Mouse (Mus musculus) kidney, embryonic 15.5 days (tissue): ENCODE measurements around the gene Myo9b. TPM values are rescaled to one million over a fixed set of nuclear protein-coding genes. Genes with fewer than 3 reads are reported as not detected.

Source experiments
- ATAC-seq: fragments of 200-750 bp; cut with Nextera tagmentation; replicated peaks from 2 replicates; pipeline ENCODE4 v1.8.0; 2017; ENCODE audit warnings: moderate TSS enrichment; ENCODE audit not compliant: low FRiP score
- H3K27ac ChIP-seq: fragments of 300-500 bp; sonication (generic); 2 replicates; pipeline ENCODE4 v1.5.1; 2015; ENCODE audit warnings: mild to moderate bottlenecking, inconsistent platforms
- H3K27me3 ChIP-seq: fragments of 300-500 bp; sonication (generic); 2 replicates; pipeline ENCODE4 v1.6.1; 2015; ENCODE audit warnings: inconsistent platforms
- H3K36me3 ChIP-seq: fragments of 300-500 bp; sonication (generic); 2 replicates; pipeline ENCODE4 v1.6.1; 2015; ENCODE audit warnings: inconsistent platforms
- H3K4me1 ChIP-seq: fragments of 300-500 bp; sonication (generic); 2 replicates; pipeline ENCODE4 v1.6.1; 2015; ENCODE audit warnings: inconsistent platforms
- H3K4me2 ChIP-seq: fragments of 300-500 bp; sonication (generic); 2 replicates; pipeline ENCODE4 v1.6.1; 2015; ENCODE audit warnings: moderate library complexity, mild to moderate bottlenecking, inconsistent platforms
- H3K4me3 ChIP-seq: fragments of 300-500 bp; sonication (generic); replicated peaks from 2 replicates; pipeline ENCODE4 v1.5.1; 2015; ENCODE audit warnings: mild to moderate bottlenecking, inconsistent platforms
- H3K9ac ChIP-seq: fragments of 300-500 bp; sonication (generic); 2 replicates; pipeline ENCODE4 v1.6.1; 2015; ENCODE audit warnings: mild to moderate bottlenecking, inconsistent platforms
- H3K9me3 ChIP-seq: fragments of 300-500 bp; sonication (generic); replicated peaks from 2 replicates; pipeline ENCODE4 v1.6.1; 2016; ENCODE audit warnings: inconsistent platforms
- WGBS: fragments of 180-500 bp; shearing (Covaris S2); methylation state at CpG from one replicate; pipeline ENCODE4 v1.1.7; 2015; ENCODE audit warnings: mixed read lengths; 5-methylcytosine and 5-hydroxymethylcytosine counted together
- polyA plus RNA-seq: library from polyadenylated mRNA; unstranded; fragments of >200 nt; fragmentation: Nextera tagmentation; extraction: Ambion mirVana; gene quantifications from 2 replicates; pipeline ENCODE4 v1.2.1, GENCODE M21; 2015

Gene Myo9b
- polyA plus RNA-seq, 1 experiment from 2014 or later: 23.6 TPM

GRCm38 (mm10) chr8:71408231-71408630 is 135.7 kb downstream of the Myo9b start:
- no peak overlapping the region for H3K9ac ChIP-seq
- 94% methylated on average over 4 of the region's 4 CpGs for WGBS
- peaks cover 40% of the 10 kb centered on the region for H3K4me1 ChIP-seq
- ATAC-seq: no peak
- no peak overlapping the region for H3K27ac ChIP-seq
- H3K9me3 ChIP-seq: no peaks in the 10 kb centered on the region
- no peaks in the 10 kb centered on the region for H3K27me3 ChIP-seq
- H3K4me2 ChIP-seq: no peak overlapping the region
- H3K4me3 ChIP-seq: no peak overlapping the region
- H3K36me3 ChIP-seq: peaks cover 34% of the 10 kb centered on the region

Other genes with a start within 250 kb of the Myo9b start
- 50.7 and 55.1 TPM in 2 replicates for gene Haus8, start 220 bp downstream of the Myo9b start, polyA plus RNA-seq
- gene Use1, start 94.1 kb downstream of the Myo9b start, polyA plus RNA-seq: 103 and 105 TPM in 2 replicates
- gene Ocel1, start 98.6 kb downstream of the Myo9b start, polyA plus RNA-seq: 6.6 and 7.1 TPM in 2 replicates
- gene Nr2f6, start 109.2 kb downstream of the Myo9b start, polyA plus RNA-seq: 96.1 and 99.9 TPM in 2 replicates
- gene Ushbp1, start 123.1 kb downstream of the Myo9b start, polyA plus RNA-seq: 19.1 and 22.3 TPM in 2 replicates
- 117 and 118 TPM in 2 replicates for gene Babam1, start 124.1 kb downstream of the Myo9b start, polyA plus RNA-seq
- 46.7 and 57.1 TPM in 2 replicates for gene Ankle1, start 133.3 kb downstream of the Myo9b start, polyA plus RNA-seq
- 42.8 and 47.0 TPM in 2 replicates for gene Abhd8, start 190.9 kb downstream of the Myo9b start, polyA plus RNA-seq
- gene Mrpl34, start 192.2 kb downstream of the Myo9b start, polyA plus RNA-seq: 178 and 198 TPM in 2 replicates
- 98.1 and 106 TPM in 2 replicates for gene Dda1, start 196.5 kb downstream of the Myo9b start, polyA plus RNA-seq
- gene Ano8, start 213.2 kb downstream of the Myo9b start, polyA plus RNA-seq: 1.4 and 2.0 TPM in 2 replicates
- gene Gtpbp3, start 215.4 kb downstream of the Myo9b start, polyA plus RNA-seq: 21.3 and 22.9 TPM in 2 replicates
- 136 and 143 TPM in 2 replicates for gene Plvap, start 239.0 kb downstream of the Myo9b start, polyA plus RNA-seq